Mouse (Mus musculus) limb, embryonic 14.5 days (tissue): ENCODE results near the gene 2510009E07Rik. TPM values are rescaled to one million over a fixed set of nuclear protein-coding genes. Genes with fewer than 3 reads are reported as not detected.

ENCODE experiments used
- ATAC-seq: fragments of 200-750 bp; cut with Nextera tagmentation; 2 replicates; pipeline ENCODE4 v1.8.0; 2017; ENCODE audit warnings: low read depth, moderate number of reproducible peaks, moderate TSS enrichment; ENCODE audit not compliant: low FRiP score
- DNase-seq: peaks from one replicate; pipeline ENCODE4 v3.0.0-alpha.2; 2015; ENCODE audit warnings: low spot score
- H3K27ac ChIP-seq: fragments of 300-500 bp; sonication (generic); replicated peaks from 2 replicates; pipeline ENCODE4 v1.5.1; 2014; ENCODE audit warnings: low read depth, mild to moderate bottlenecking, low read length, moderate library complexity, mixed read lengths
- H3K27me3 ChIP-seq: fragments of 300-500 bp; sonication (generic); 2 replicates; pipeline ENCODE4 v1.6.1; 2014; ENCODE audit warnings: low read length, mixed read lengths; ENCODE audit not compliant: control insufficient read depth, insufficient read depth
- H3K36me3 ChIP-seq: fragments of 300-500 bp; sonication (generic); 2 replicates; pipeline ENCODE4 v1.6.1; 2014; ENCODE audit warnings: mild to moderate bottlenecking, low read length, moderate library complexity, mixed read lengths; ENCODE audit not compliant: control insufficient read depth, insufficient read depth
- H3K4me1 ChIP-seq: fragments of 300-500 bp; sonication (generic); 2 replicates; pipeline ENCODE4 v1.6.1; 2014; ENCODE audit warnings: antibody characterized with exemption, low read length, mixed read lengths; ENCODE audit not compliant: control insufficient read depth, insufficient read depth
- H3K4me2 ChIP-seq: fragments of 300-500 bp; sonication (generic); replicated peaks from 2 replicates; pipeline ENCODE4 v1.6.1; 2014; ENCODE audit warnings: low read depth, mild to moderate bottlenecking, low read length, moderate library complexity; ENCODE audit not compliant: severe bottlenecking
- H3K4me3 ChIP-seq: fragments of 300-500 bp; sonication (generic); replicated peaks from 2 replicates; pipeline ENCODE4 v1.5.1; 2014; ENCODE audit warnings: low read length
- H3K9ac ChIP-seq: fragments of 300-500 bp; sonication (generic); 2 replicates; pipeline ENCODE4 v1.6.1; 2014; ENCODE audit warnings: mild to moderate bottlenecking, low read depth, low read length, moderate library complexity; ENCODE audit not compliant: severe bottlenecking
- H3K9me3 ChIP-seq: fragments of 300-500 bp; sonication (generic); 2 replicates; pipeline ENCODE4 v1.6.1; 2016; ENCODE audit warnings: low read length; ENCODE audit not compliant: control insufficient read depth
- POLR2A ChIP-seq: fragments of 200-500 bp; IDR thresholded peaks from 2 replicates; pipeline ENCODE4 v1.8.0; 2012; ENCODE audit warnings: inconsistent platforms, mild to moderate bottlenecking, moderate library complexity, borderline replicate concordance; ENCODE audit not compliant: insufficient read depth, insufficient read length; ENCODE audit errors: extremely low read depth
- WGBS: fragments of 180-500 bp; shearing (Covaris S2); extraction: QIAGEN DNeasy Blood & Tissue Kit; methylation state at CpG from one replicate; pipeline ENCODE4 v1.1.7; 2014; 5-methylcytosine and 5-hydroxymethylcytosine counted together
- polyA plus RNA-seq, 2 experiments: library from polyadenylated mRNA; depleted of rRNA in 1 of 2; stranded (reverse) in 1 of 2; unstranded in 1 of 2; fragments of >200 nt; fragmentation: Nextera tagmentation in 1 of 2; extraction: Ambion mirVana in 1 of 2; gene quantifications; 2 replicates each; pipeline versions ENCODE4 v1.2.1 to v1.2.3; 2012 to 2014

The 2510009E07Rik gene
- polyA plus RNA-seq, 2 experiments, result 23.6 to 26.3 TPM

GRCm38 (mm10) chr16:21615802-21616201 lies 78.7 kb downstream of the 2510009E07Rik start:
- no peak overlapping the region for H3K4me3 ChIP-seq
- no peak overlapping the region for H3K4me2 ChIP-seq
- H3K27me3 ChIP-seq, result no peaks in the 10 kb centered on the region
- no peaks in the 10 kb centered on the region for H3K9me3 ChIP-seq
- WGBS, result 61% methylated on average over 7 of the region's 7 CpGs
- TF ChIP-seq POLR2A, result no peak
- no peaks in the 10 kb centered on the region for H3K4me1 ChIP-seq
- no peak for DNase-seq
- H3K27ac ChIP-seq, result no peak overlapping the region
- no peak overlapping the region for H3K9ac ChIP-seq
- H3K36me3 ChIP-seq, result no peaks in the 10 kb centered on the region
- ATAC-seq, result no peak

GRCm38 (mm10) chr16:21610473-21610872 lies 84.0 kb downstream of the 2510009E07Rik start:
- H3K4me2 ChIP-seq, result no peak overlapping the region
- no peak overlapping the region for H3K9ac ChIP-seq
- 82% methylated on average over 4 of the region's 4 CpGs for WGBS
- no peaks in the 10 kb centered on the region for H3K27me3 ChIP-seq
- no peak overlapping the region for H3K27ac ChIP-seq
- H3K4me3 ChIP-seq, result no peak overlapping the region
- H3K9me3 ChIP-seq, result no peaks in the 10 kb centered on the region
- ATAC-seq, result no peak
- H3K36me3 ChIP-seq, result no peaks in the 10 kb centered on the region
- no peak for TF ChIP-seq POLR2A
- DNase-seq, result no peak
- peaks cover 12% of the 10 kb centered on the region for H3K4me1 ChIP-seq

GRCm38 (mm10) chr16:21608176-21608865 lies 86.1 kb downstream of the 2510009E07Rik start:
- ATAC-seq (peak; percentile 76; the same call in 1 of the 2 replicates), DNase-seq (no peak)
- TF ChIP-seq POLR2A, result no peak
- Histone ChIP-seq H3K27ac (no peak overlapping the region), H3K4me3 (no peak overlapping the region), H3K4me1 (peaks cover 12% of the 10 kb centered on the region), H3K9ac (no peak overlapping the region), H3K4me2 (no peak overlapping the region), H3K9me3 (no peaks in the 10 kb centered on the region), H3K36me3 (no peaks in the 10 kb centered on the region), H3K27me3 (no peaks in the 10 kb centered on the region)
- 65% methylated on average over 10 of the region's 10 CpGs for WGBS

- Histone ChIP-seq H3K4me1 (peaks cover 12% of the 10 kb centered on the region), H3K27ac (no peak overlapping the region), H3K9me3 (no peaks in the 10 kb centered on the region), H3K36me3 (no peaks in the 10 kb centered on the region), H3K9ac (no peak overlapping the region), H3K27me3 (no peaks in the 10 kb centered on the region), H3K4me3 (no peak overlapping the region), H3K4me2 (no peak overlapping the region)
- 75% methylated on average over 5 of the region's 5 CpGs for WGBS
- DNase-seq (no peak), ATAC-seq (no peak)
- TF ChIP-seq POLR2A, result no peak
Measured at GRCm38 (mm10) chr16:21607651-21608040, 86.8 kb downstream of the 2510009E07Rik start.

GRCm38 (mm10) chr16:21607021-21607650 lies 87.3 kb downstream of the 2510009E07Rik start:
- Histone ChIP-seq H3K4me1 (peaks cover 12% of the 10 kb centered on the region), H3K27ac (no peak overlapping the region), H3K9ac (no peak overlapping the region), H3K4me3 (no peak overlapping the region), H3K36me3 (no peaks in the 10 kb centered on the region), H3K27me3 (no peaks in the 10 kb centered on the region), H3K9me3 (no peaks in the 10 kb centered on the region), H3K4me2 (no peak overlapping the region)
- no peak for TF ChIP-seq POLR2A
- WGBS, result 72% methylated on average over 8 of the region's 8 CpGs
- ATAC-seq (no peak), DNase-seq (no peak)
